Mouse (Mus musculus) bone marrow, adult 2 months (tissue): Measurements from ENCODE around the gene Acly.

Source experiments
- CTCF ChIP-seq: fragments of 200-500 bp; IDR thresholded peaks from 2 replicates; pipeline ENCODE4 v1.5.1; 2011; ENCODE audit warnings: low read length, control low read depth; ENCODE audit not compliant: control insufficient read depth, insufficient read depth
- POLR2A ChIP-seq: fragments of 200-500 bp; IDR thresholded peaks from 2 replicates; pipeline ENCODE4 v1.6.1; 2011; ENCODE audit warnings: low read depth, mild to moderate bottlenecking, control low read depth, low read length, borderline replicate concordance; ENCODE audit not compliant: control insufficient read depth

- no peak for TF ChIP-seq POLR2A
- no peak for TF ChIP-seq CTCF
Measured at GRCm38 (mm10) chr11:100533871-100534270, 6.1 kb upstream of the Acly start.
